Mouse (Mus musculus) testis, adult 2 months (tissue): ENCODE data around the gene Hist2h2be. TPM values are rescaled to one million over a fixed set of nuclear protein-coding genes. Genes with fewer than 3 reads are reported as not detected.

Experiments
- H3K27ac ChIP-seq: fragments of 200-500 bp; 2 replicates; pipeline ENCODE4 v1.5.1; 2012; ENCODE audit warnings: low read depth, low read length; ENCODE audit not compliant: control insufficient read depth, insufficient read depth
- H3K27me3 ChIP-seq: fragments of 200-500 bp; 2 replicates; pipeline ENCODE4 v1.6.1; 2012; ENCODE audit warnings: mild to moderate bottlenecking, low read length, moderate library complexity; ENCODE audit not compliant: control insufficient read depth, insufficient read depth
- H3K36me3 ChIP-seq: fragments of 200-500 bp; 2 replicates; pipeline ENCODE4 v1.6.1; 2012; ENCODE audit warnings: mild to moderate bottlenecking, low read length; ENCODE audit not compliant: control insufficient read depth, insufficient read depth
- H3K4me1 ChIP-seq: fragments of 200-500 bp; 2 replicates; pipeline ENCODE4 v1.6.1; 2012; ENCODE audit warnings: low read length; ENCODE audit not compliant: control insufficient read depth, insufficient read depth
- H3K4me3 ChIP-seq: fragments of 200-500 bp; 2 replicates; pipeline ENCODE4 v1.5.1; 2012; ENCODE audit warnings: low read depth, mild to moderate bottlenecking, low read length, moderate library complexity, mixed read lengths; ENCODE audit not compliant: control insufficient read depth
- CTCF ChIP-seq: fragments of 200-500 bp; IDR thresholded peaks from 2 replicates; pipeline ENCODE4 v1.5.1; 2012; ENCODE audit warnings: low read depth, mild to moderate bottlenecking, inconsistent platforms, low read length, moderate library complexity; ENCODE audit not compliant: control insufficient read depth, insufficient read depth, insufficient replicate concordance
- POLR2A ChIP-seq: fragments of 200-500 bp; IDR thresholded peaks from 2 replicates; pipeline ENCODE4 v1.6.1; 2012; ENCODE audit warnings: low read depth, mild to moderate bottlenecking, inconsistent platforms, low read length, moderate library complexity; ENCODE audit not compliant: control insufficient read depth
- polyA plus RNA-seq: library from polyadenylated mRNA; depleted of rRNA; stranded (reverse); fragments of >200 nt; gene quantifications from 2 replicates; pipeline ENCODE4 v1.2.3, GENCODE M21; 2012

The Hist2h2be gene
- polyA plus RNA-seq, 1 experiment = 13.0 TPM

DNA sequence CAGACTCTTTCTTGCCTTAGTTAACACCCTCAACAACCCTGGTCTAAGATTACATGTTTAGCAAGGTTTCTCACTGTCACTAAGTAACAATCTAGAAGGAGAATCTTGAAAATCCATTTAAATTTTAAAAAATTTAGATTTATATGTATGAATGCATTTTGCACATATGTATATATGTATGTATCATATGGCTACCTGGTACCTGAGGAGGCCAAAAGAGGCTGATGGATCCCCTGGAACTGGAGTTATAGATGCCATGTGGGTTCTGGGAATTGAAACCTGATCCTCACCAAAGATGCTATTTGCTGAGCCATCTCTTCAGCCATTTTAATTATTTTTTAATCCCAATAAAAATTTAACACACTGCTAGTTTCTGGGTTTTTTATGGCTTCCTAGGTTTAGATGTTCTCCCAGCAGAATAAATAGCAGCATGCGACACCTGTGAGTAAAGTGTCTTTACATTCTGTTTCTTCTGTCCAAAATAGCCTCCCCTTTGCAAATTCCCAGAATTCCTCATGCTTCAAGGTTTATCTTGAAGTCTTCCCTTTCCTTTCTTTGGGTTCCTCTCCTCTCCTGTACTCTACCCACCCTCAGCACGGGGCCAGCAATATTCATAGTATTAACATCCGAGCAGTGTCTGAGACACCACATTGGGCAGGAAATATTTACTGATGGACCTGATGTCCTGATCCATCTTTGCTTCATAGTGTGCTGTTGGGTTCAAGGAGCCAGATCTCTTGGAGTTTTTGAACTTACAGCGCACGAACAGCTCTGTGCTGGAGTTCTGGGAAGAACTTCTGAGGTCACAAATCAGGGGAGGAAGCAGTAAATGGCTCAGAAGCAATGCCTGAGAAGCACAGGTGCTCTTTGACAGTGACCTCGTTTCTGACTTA lies 27.5 kb downstream of the Hist2h2be start:
- TF ChIP-seq POLR2A = no peak
- TF ChIP-seq CTCF = no peak
- no peaks in the 10 kb centered on the region; the same call in 1 of the 2 replicates for H3K4me1 ChIP-seq
- H3K27me3 ChIP-seq = no peaks in the 10 kb centered on the region
- H3K36me3 ChIP-seq = no peaks in the 10 kb centered on the region
- H3K27ac ChIP-seq = no peak overlapping the region
- peak overlapping the region; percentile 16; the same call in 1 of the 2 replicates for H3K4me3 ChIP-seq

- no peaks in the 10 kb centered on the region for H3K27me3 ChIP-seq
- no peak overlapping the region for H3K27ac ChIP-seq
- H3K4me1 ChIP-seq = no peaks in the 10 kb centered on the region; the same call in 1 of the 2 replicates
- H3K4me3 ChIP-seq = no peak overlapping the region
- TF ChIP-seq POLR2A (no peak), CTCF (no peak)
- no peaks in the 10 kb centered on the region for H3K36me3 ChIP-seq
Measured at GRCm38 (mm10) chr3:96249034-96249345, 28.1 kb downstream of the Hist2h2be start.

- Histone ChIP-seq H3K4me3 (no peak overlapping the region), H3K4me1 (no peaks in the 10 kb centered on the region; the same call in 1 of the 2 replicates), H3K27ac (no peak overlapping the region), H3K27me3 (no peaks in the 10 kb centered on the region), H3K36me3 (no peaks in the 10 kb centered on the region)
- no peak for TF ChIP-seq POLR2A
- TF ChIP-seq CTCF = no peak
Measured at GRCm38 (mm10) chr3:96250890-96251289, 30.0 kb downstream of the Hist2h2be start.

GRCm38 (mm10) chr3:96251787-96252186 lies 30.9 kb downstream of the Hist2h2be start:
- Histone ChIP-seq H3K4me3 (no peak overlapping the region), H3K36me3 (no peaks in the 10 kb centered on the region), H3K4me1 (no peaks in the 10 kb centered on the region; the same call in 1 of the 2 replicates), H3K27ac (no peak overlapping the region), H3K27me3 (no peaks in the 10 kb centered on the region)
- TF ChIP-seq CTCF = no peak

- Histone ChIP-seq H3K4me3 (no peak overlapping the region), H3K27ac (no peak overlapping the region)
Measured at GRCm38 (mm10) chr3:96254683-96255355, 33.9 kb downstream of the Hist2h2be start.

GRCm38 (mm10) chr3:96255926-96256593 lies 35.1 kb downstream of the Hist2h2be start:
- no peak for TF ChIP-seq CTCF
- TF ChIP-seq POLR2A = no peak
- Histone ChIP-seq H3K27me3 (no peaks in the 10 kb centered on the region), H3K36me3 (no peaks in the 10 kb centered on the region), H3K4me3 (no peak overlapping the region), H3K27ac (no peak overlapping the region), H3K4me1 (no peaks in the 10 kb centered on the region)

More at GRCm38 (mm10) chr3:96254683-96255355, 33.9 kb downstream of the Hist2h2be start:
- H3K36me3 ChIP-seq = no peaks in the 10 kb centered on the region
- no peaks in the 10 kb centered on the region for H3K27me3 ChIP-seq
- no peaks in the 10 kb centered on the region for H3K4me1 ChIP-seq
- TF ChIP-seq CTCF (no peak), POLR2A (no peak)

DNA sequence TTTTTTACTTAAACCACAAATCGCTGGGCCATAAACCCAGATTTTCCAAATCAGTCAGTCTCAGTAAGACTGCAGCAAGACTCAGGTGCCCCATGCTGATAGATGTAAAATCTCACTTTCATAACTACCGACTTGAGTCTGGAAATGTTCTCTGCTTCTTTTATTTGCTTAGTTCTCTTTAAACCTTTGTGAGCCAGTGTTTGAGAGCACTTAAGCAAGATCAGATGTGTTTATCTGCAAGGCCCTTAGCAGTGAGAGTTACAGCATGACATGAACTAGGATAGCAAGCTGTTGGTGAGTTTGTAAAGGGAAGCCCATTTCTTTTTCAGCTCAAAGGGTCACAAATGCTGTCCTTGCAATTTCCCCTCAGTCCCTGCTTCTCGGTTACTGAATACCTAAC lies 36.3 kb downstream of the Hist2h2be start:
- H3K4me3 ChIP-seq = no peak overlapping the region
- no peak overlapping the region for H3K27ac ChIP-seq
- TF ChIP-seq CTCF = no peak
- TF ChIP-seq POLR2A = no peak
- H3K27me3 ChIP-seq = no peaks in the 10 kb centered on the region
- peaks cover 2% of the 10 kb centered on the region; the same call in 1 of the 2 replicates for H3K4me1 ChIP-seq
- no peaks in the 10 kb centered on the region for H3K36me3 ChIP-seq
